Mouse (Mus musculus): ENCODE measurements around the gene Fam57b. TPM values are rescaled to one million over a fixed set of nuclear protein-coding genes. Genes with fewer than 3 reads are reported as not detected.

Fam57b gene
- polyA plus RNA-seq, 1 experiment from 2014 or later, result 1.1 TPM

DNA sequence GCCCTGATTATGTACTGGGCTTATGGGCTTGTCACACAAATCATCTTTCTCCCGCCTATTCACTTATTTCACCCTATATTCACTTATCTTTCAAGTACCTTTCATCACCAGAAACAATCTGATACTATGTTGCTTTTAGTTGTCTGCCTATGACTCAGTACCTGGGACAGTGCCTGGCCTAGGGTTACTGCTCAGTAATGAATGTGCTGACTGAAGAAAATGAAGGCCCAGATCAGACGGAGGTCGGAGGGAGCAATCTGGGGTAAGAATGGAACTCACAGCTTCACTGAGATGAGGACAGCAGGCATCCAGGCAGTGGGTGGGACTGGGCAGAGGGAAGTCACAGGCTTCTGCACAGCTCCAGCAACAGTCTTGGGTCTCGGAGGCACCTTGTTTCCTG lies 9.9 kb downstream of the Fam57b start:
- Histone ChIP-seq H3K36me3 (ENCODE audit: control insufficient read depth, insufficient read depth, low read length) (no peaks in the 10 kb centered on the region; the same call in 1 of the 2 replicates), H3K27me3 (ENCODE audit: control insufficient read depth, insufficient read depth, low read length) (no peaks in the 10 kb centered on the region), H3K9ac (replicated peaks; ENCODE audit: low read depth, low read length) (peak overlapping the region; percentile 67; the same call in 1 of the 2 replicates), H3K4me3 (ENCODE audit: low read depth, low read length) (no peak overlapping the region), H3K4me1 (ENCODE audit: control insufficient read depth, insufficient read depth, low read length) (peaks cover 22% of the 10 kb centered on the region), H3K9me3 (ENCODE audit: control insufficient read depth, low read depth, low read length) (no peaks in the 10 kb centered on the region), H3K27ac (ENCODE audit: low read length) (no peak overlapping the region), H3K4me2 (replicated peaks; ENCODE audit: low read depth, low read length) (peak overlapping the region; percentile 85)
- WGBS, result 63% methylated on average over 4 of the region's 4 CpGs
- ATAC-seq (ENCODE audit: insufficient number of reproducible peaks, insufficient read depth, low FRiP score, low read depth), result no peak

DNA sequence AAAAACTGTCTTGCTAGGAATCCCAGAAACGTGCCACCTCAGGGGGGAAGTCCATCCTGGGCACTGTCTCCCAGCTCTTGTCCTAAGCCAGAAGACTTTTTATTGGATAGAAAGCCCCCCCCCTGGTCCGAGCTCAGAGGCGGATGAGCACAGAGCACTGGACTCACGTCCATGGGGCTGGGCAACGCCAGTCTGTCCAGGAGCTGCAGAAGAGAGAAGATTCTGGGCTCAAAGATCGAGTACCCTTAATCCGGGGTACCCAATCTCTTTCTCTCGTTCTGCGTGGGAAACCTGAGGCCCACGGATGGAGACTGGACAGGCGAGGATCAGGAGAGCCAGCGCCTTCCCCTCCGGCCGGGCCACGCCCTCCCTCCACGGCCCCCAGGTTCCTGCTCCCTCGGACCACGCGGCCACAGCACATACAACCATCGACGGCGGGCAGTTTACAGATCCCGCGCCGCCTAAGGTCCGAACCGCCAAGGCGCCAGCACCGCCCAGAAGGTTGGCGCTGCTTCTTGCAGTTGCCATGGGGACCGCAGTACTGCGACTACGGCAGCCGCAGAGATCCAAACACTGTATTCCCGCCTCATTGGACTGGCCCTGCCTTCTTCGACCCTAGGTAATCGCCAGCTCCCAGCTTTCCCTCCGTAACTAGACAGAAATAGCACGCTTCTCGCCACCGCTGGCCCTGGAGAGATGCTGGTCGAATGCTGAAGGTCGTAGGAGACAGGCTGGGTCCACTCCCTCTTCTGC lies 11.4 kb downstream of the Fam57b start:
- Histone ChIP-seq H3K4me3 (ENCODE audit: low read depth, low read length) (peak overlapping the region; percentile 53), H3K9me3 (ENCODE audit: control insufficient read depth, low read depth, low read length) (no peaks in the 10 kb centered on the region), H3K27me3 (ENCODE audit: control insufficient read depth, insufficient read depth, low read length) (no peaks in the 10 kb centered on the region), H3K27ac (ENCODE audit: low read length) (peak overlapping the region; percentile 64), H3K9ac (replicated peaks; ENCODE audit: low read depth, low read length) (peak overlapping the region; percentile 67), H3K4me2 (replicated peaks; ENCODE audit: low read depth, low read length) (peak overlapping the region; percentile 85), H3K4me1 (ENCODE audit: control insufficient read depth, insufficient read depth, low read length) (peaks cover 19% of the 10 kb centered on the region), H3K36me3 (ENCODE audit: control insufficient read depth, insufficient read depth, low read length) (no peaks in the 10 kb centered on the region; the same call in 1 of the 2 replicates)
- ATAC-seq (ENCODE audit: insufficient number of reproducible peaks, insufficient read depth, low FRiP score, low read depth), result peak; percentile 94
- under 1% methylated on average over 43 of the region's 43 CpGs for WGBS

DNA sequence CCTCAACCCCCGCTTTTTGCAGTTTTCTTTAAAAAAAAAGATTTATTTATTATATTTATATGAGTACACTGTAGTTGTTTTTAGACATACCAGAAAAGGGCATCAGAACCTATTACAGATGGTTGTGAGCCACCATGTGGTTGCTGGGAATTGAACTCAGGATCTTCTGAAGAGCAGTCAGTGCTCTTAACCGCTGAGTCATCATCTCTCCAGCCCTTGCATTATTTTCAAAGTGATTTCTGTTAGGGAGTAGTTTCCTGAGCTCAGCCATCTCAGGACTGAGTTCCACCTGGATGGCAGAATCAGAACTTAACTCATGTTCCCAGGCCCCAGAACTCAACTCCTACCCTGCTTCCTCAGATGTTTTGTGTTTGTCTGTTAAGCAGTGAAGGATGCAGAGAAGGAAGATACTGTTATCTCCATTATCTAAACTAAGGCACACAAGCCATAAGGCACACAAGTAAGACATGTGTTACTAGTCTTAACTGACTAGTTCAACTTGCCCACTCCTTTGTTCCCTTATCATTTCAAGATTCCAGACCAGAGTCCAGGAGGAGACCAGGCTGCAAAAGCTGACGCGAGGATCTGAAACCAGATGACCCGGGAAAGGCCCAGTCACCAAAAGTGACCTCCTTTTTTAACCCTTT lies 12.4 kb downstream of the Fam57b start:
- H3K4me1 ChIP-seq (ENCODE audit: control insufficient read depth, insufficient read depth, low read length), result peaks cover 16% of the 10 kb centered on the region

DNA sequence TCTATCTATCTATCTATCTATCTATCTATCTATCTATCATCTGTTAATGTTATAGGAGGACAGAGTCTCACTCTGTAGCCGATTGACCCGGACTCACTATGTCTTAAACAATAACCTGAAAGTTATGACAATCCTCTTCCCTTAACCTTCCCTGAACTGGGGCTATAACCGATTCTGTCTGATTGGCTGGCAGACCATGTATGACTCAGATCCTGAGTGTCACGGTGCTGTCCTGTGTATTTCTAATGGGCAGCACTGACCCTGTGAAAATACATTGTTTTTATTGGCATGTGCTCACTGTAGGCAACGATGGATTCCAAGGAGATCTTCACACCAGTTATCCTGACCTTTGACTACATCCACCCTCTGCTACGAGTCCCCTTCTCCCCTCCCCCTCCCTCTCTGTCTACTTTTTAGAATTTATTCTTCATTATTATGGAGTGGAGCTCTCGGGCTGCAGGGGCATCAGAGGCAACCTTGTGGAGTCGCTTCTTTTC lies 18.3 kb downstream of the Fam57b start:
- Histone ChIP-seq H3K36me3 (ENCODE audit: control insufficient read depth, insufficient read depth, low read length) (no peaks in the 10 kb centered on the region), H3K9ac (replicated peaks; ENCODE audit: low read depth, low read length) (no peak overlapping the region), H3K9me3 (ENCODE audit: control insufficient read depth, low read depth, low read length) (no peaks in the 10 kb centered on the region), H3K4me1 (ENCODE audit: control insufficient read depth, insufficient read depth, low read length) (no peaks in the 10 kb centered on the region), H3K27ac (ENCODE audit: low read length) (no peak overlapping the region), H3K4me3 (ENCODE audit: low read depth, low read length) (no peak overlapping the region), H3K4me2 (replicated peaks; ENCODE audit: low read depth, low read length) (no peak overlapping the region), H3K27me3 (ENCODE audit: control insufficient read depth, insufficient read depth, low read length) (no peaks in the 10 kb centered on the region)
- no peak for ATAC-seq (ENCODE audit: insufficient number of reproducible peaks, insufficient read depth, low FRiP score, low read depth)
- 64% methylated on average over 8 of the region's 8 CpGs for WGBS

More for the DNA sequence above, 12.4 kb downstream of the Fam57b start:
- no peak overlapping the region; the same call in 1 of the 2 replicates for H3K9ac ChIP-seq (replicated peaks; ENCODE audit: low read depth, low read length)
- peak overlapping the region; percentile 85 for H3K4me2 ChIP-seq (replicated peaks; ENCODE audit: low read depth, low read length)
- H3K27ac ChIP-seq (ENCODE audit: low read length), result no peak overlapping the region
- no peak for ATAC-seq (ENCODE audit: insufficient number of reproducible peaks, insufficient read depth, low FRiP score, low read depth)
- H3K36me3 ChIP-seq (ENCODE audit: control insufficient read depth, insufficient read depth, low read length), result no peaks in the 10 kb centered on the region; the same call in 1 of the 2 replicates
- H3K27me3 ChIP-seq (ENCODE audit: control insufficient read depth, insufficient read depth, low read length), result no peaks in the 10 kb centered on the region
- H3K9me3 ChIP-seq (ENCODE audit: control insufficient read depth, low read depth, low read length), result no peaks in the 10 kb centered on the region
- H3K4me3 ChIP-seq (ENCODE audit: low read depth, low read length), result peak overlapping the region; percentile 53; the same call in 1 of the 2 replicates
- 41% methylated on average over 5 of the region's 5 CpGs for WGBS

DNA sequence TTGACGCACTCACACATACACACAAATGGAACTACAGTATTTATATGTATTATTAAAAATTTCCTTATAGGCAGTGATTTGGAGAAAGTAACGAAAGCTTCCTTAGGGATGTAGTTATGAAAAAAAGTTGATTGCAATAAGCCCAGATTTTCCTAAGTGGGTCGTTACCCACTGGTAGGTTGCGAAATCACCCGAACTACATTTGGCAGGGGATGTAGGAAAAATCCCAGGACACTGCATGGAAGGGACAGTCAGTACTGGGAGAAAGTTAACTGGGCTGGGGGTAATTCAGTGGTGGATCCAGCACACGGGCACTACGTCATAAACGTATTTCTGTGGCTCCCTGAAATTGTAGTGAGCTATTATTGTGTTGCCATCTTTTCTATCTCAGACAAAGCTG lies 19.0 kb downstream of the Fam57b start:
- H3K9me3 ChIP-seq (ENCODE audit: control insufficient read depth, low read depth, low read length), result no peaks in the 10 kb centered on the region
- H3K4me1 ChIP-seq (ENCODE audit: control insufficient read depth, insufficient read depth, low read length), result no peaks in the 10 kb centered on the region
- no peak overlapping the region for H3K4me3 ChIP-seq (ENCODE audit: low read depth, low read length)
- 90% methylated on average over 8 of the region's 8 CpGs for WGBS
- no peak overlapping the region for H3K4me2 ChIP-seq (replicated peaks; ENCODE audit: low read depth, low read length)
- no peak overlapping the region for H3K27ac ChIP-seq (ENCODE audit: low read length)
- H3K36me3 ChIP-seq (ENCODE audit: control insufficient read depth, insufficient read depth, low read length), result no peaks in the 10 kb centered on the region
- H3K27me3 ChIP-seq (ENCODE audit: control insufficient read depth, insufficient read depth, low read length), result no peaks in the 10 kb centered on the region
- no peak overlapping the region for H3K9ac ChIP-seq (replicated peaks; ENCODE audit: low read depth, low read length)
- no peak for ATAC-seq (ENCODE audit: insufficient number of reproducible peaks, insufficient read depth, low FRiP score, low read depth)

DNA sequence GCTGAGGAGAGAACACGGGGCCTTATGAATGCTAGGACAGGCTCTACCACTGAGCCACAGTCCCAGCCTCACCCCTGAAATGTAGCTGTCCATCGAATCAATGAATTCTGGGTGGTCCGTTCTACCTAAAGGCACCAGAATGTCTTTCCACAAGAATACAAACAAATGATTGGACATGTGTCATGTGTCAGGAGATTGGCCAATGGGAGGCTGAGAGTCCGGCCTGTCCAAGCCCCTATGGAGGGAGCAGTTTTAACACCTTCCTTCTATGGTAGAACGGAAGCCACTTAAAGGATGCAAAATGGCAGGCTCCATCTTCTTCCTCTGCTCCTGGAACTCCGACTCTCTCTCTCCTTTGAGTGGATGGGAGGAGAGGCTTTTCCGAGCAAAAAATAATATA lies 20.1 kb downstream of the Fam57b start:
- ATAC-seq (ENCODE audit: insufficient number of reproducible peaks, insufficient read depth, low FRiP score, low read depth), result no peak
- Histone ChIP-seq H3K4me2 (replicated peaks; ENCODE audit: low read depth, low read length) (no peak overlapping the region), H3K4me1 (ENCODE audit: control insufficient read depth, insufficient read depth, low read length) (no peaks in the 10 kb centered on the region), H3K9ac (replicated peaks; ENCODE audit: low read depth, low read length) (no peak overlapping the region), H3K27me3 (ENCODE audit: control insufficient read depth, insufficient read depth, low read length) (no peaks in the 10 kb centered on the region), H3K4me3 (ENCODE audit: low read depth, low read length) (no peak overlapping the region), H3K36me3 (ENCODE audit: control insufficient read depth, insufficient read depth, low read length) (no peaks in the 10 kb centered on the region), H3K9me3 (ENCODE audit: control insufficient read depth, low read depth, low read length) (no peaks in the 10 kb centered on the region), H3K27ac (ENCODE audit: low read length) (no peak overlapping the region)
- WGBS, result 79% methylated on average over 7 of the region's 7 CpGs

DNA sequence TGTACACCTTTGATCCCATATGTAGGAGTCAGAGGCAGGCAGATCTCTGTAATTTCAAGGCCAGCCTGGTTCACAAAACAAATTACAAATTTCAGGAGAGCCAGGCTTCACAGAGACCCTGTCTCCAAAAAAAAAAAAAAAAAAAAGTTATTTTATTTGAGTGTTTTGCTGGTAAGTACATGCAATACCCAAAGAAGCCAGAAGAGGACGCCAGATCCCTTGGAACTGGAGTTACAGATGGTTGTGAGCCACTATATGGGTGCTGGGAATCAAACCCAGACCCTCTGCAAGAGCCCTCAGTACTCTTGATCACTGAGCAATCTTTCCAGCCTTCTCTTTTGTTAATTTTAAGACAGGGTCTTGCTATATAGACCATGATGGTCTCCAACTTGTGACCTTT lies 21.4 kb downstream of the Fam57b start:
- 28% methylated on average over 1 of the region's 1 CpGs for WGBS
- 0 out of 2 replicates have a peak, but pooled peaks cover 7% of the 10 kb centered on the region for H3K27me3 ChIP-seq (ENCODE audit: control insufficient read depth, insufficient read depth, low read length)
- no peaks in the 10 kb centered on the region for H3K9me3 ChIP-seq (ENCODE audit: control insufficient read depth, low read depth, low read length)
- no peak overlapping the region for H3K27ac ChIP-seq (ENCODE audit: low read length)
- no peak for ATAC-seq (ENCODE audit: insufficient number of reproducible peaks, insufficient read depth, low FRiP score, low read depth)
- no peak overlapping the region for H3K4me2 ChIP-seq (replicated peaks; ENCODE audit: low read depth, low read length)
- H3K9ac ChIP-seq (replicated peaks; ENCODE audit: low read depth, low read length), result no peak overlapping the region
- no peaks in the 10 kb centered on the region for H3K4me1 ChIP-seq (ENCODE audit: control insufficient read depth, insufficient read depth, low read length)
- no peaks in the 10 kb centered on the region for H3K36me3 ChIP-seq (ENCODE audit: control insufficient read depth, insufficient read depth, low read length)
- H3K4me3 ChIP-seq (ENCODE audit: low read depth, low read length), result no peak overlapping the region

DNA sequence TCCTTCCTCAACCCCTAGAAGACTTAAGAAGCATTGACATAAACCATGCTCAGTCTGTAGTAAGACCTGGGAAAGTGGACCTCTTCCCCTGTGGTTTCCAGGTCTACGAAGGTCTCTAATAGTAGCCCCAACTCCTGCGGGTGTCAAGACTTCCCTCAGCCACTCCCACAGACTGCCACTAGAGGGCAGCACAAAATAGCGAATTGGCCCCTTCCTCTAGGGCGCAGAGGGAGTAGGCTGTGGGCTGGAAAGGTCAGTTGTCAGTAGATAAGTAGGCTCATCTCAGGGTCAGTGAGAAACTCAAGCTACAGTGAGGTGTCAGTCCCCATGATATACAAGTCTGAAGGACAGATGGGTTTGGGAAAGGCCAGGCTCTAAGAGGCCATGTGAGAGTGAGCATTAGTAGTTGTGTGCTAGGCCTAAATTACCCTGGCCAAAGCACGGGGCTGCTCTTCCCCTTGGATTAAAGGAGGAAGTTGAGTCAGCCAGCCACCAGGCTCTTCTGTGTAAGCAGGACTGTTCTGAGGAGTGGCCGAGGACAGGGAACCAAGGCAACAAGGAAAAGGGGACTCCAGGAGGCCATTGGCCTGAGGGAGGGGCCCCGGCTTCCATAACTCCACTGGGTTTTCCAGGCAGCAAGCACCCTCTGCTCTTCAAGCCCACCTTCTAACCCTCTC lies 24.5 kb downstream of the Fam57b start:
- 29% methylated on average over 7 of the region's 7 CpGs for WGBS
- Histone ChIP-seq H3K4me2 (replicated peaks; ENCODE audit: low read depth, low read length) (no peak overlapping the region), H3K9me3 (ENCODE audit: control insufficient read depth, low read depth, low read length) (no peaks in the 10 kb centered on the region), H3K27ac (ENCODE audit: low read length) (no peak overlapping the region), H3K4me1 (ENCODE audit: control insufficient read depth, insufficient read depth, low read length) (no peaks in the 10 kb centered on the region), H3K27me3 (ENCODE audit: control insufficient read depth, insufficient read depth, low read length) (0 out of 2 replicates have a peak, but pooled peaks cover 9% of the 10 kb centered on the region), H3K36me3 (ENCODE audit: control insufficient read depth, insufficient read depth, low read length) (no peaks in the 10 kb centered on the region), H3K4me3 (ENCODE audit: low read depth, low read length) (no peak overlapping the region), H3K9ac (replicated peaks; ENCODE audit: low read depth, low read length) (no peak overlapping the region)
- ATAC-seq (ENCODE audit: insufficient number of reproducible peaks, insufficient read depth, low FRiP score, low read depth), result peak; percentile 29; the same call in 1 of the 2 replicates
